Mouse (Mus musculus) 3T3-L1 (cell line): ENCODE measurements at regions not wholly inside any gene's neighbourhood (a gene's known extent, or its start where the extent isn't known, plus 50 kb on each side); places are given as distances from the start of the nearest gene placed in this dataset.

Experiments
- DNase-seq: peaks from one replicate; pipeline ENCODE4 v3.0.0-alpha.2; 2015; ENCODE audit warnings: low read depth, low spot score

GRCm38 (mm10) chr3:121618561-121618960, 52.0 kb upstream of the 4930432M17Rik start:
- no peak for DNase-seq

DNA sequence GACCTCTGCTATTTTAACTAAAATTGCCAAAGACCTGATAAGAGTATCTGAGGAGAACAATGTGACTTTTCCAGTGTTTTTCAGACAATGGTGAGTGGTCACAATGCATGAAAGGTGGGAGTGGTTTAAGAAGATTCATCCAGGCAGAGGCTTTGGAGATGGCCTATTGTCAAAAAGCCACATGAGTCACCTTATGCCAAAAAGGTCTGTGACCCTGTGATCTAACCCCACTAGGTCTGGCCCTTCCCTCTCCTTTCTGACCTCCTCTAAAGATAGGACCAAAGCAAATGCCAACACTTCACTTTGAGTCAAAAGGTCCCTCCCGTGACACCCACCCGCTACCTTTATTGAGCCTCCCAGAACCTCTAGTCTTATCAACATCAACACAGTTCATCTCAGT, 52.4 kb upstream of the 4930432M17Rik start:
- peak; percentile 39 for DNase-seq

- peak; percentile 91 for DNase-seq
These were observed 53.2 kb upstream of the 4930432M17Rik start for GRCm38 (mm10) chr3:121617351-121617750.

DNA sequence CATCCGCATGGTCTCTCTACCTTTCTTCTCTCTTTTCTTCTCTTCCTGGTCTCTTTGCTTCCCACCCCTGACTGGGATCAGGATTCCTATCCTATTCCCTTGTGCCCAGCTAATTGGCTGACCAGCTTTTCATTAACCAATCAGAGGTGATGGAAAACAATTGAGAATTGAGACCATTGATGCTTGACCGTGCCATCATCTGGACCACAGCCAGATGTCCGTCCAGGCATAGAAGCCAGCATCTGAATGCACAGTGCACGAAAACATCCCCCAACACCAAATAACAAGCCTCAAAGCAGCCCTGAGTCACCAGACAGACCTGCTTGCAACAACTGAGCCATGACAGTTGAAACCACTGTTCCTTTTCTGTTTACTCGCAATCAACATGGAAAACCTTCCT, 54.5 kb upstream of the 4930432M17Rik start:
- peak; percentile 42 for DNase-seq

- DNase-seq: no peak
These were observed 55.8 kb upstream of the 4930432M17Rik start for GRCm38 (mm10) chr3:121614741-121615140.

DNA sequence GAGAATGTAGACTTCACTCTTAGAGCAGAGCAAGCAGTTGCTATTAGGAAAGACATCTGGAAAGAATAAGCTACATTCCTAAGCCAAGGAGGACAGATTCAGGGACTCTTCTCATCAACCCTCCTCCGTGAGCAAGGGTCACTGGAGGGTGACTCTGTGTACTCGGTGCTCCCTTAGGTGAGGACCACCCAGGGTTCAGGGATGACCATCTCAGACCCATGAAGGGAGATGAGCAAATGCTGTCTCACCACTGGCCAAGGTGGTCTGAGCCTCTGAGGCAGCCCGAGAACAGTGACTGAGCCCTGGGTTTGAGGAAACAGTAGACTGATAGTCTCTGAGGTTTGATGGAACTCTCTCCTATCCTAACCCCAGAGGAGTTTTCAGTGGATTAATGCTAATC, 57.3 kb upstream of the 4930432M17Rik start:
- DNase-seq: peak; percentile 32

- DNase-seq: peak; percentile 48
These were observed 60.7 kb upstream of the 4930432M17Rik start for GRCm38 (mm10) chr3:121609845-121610244.

- peak; percentile 96 for DNase-seq
These were observed 61.5 kb upstream of the 4930432M17Rik start for GRCm38 (mm10) chr3:121609090-121609489.

DNA sequence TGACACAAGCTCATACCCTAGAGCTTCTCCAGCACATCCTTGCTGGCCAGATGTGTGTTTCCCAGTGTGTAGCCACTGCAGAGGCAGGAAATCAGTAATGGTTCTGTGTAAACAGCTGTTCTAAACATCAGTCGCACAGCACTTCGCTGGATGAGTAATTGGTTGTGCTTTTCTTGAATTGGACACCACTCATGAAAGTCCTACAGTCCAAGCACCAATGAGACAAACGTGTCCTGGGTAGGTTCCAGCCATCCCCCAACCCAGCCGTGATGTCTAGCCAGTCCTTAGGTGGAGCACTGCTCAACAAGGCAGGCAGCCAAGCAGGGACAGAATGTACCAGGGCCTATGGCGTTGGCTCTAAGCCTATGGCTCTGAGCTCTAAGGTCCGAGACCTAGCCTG, 65.8 kb upstream of the 4930432M17Rik start:
- peak; percentile 75 for DNase-seq

- DNase-seq: peak; percentile 86
These were observed 66.5 kb upstream of the 4930432M17Rik start for GRCm38 (mm10) chr3:121604081-121604480.

DNA sequence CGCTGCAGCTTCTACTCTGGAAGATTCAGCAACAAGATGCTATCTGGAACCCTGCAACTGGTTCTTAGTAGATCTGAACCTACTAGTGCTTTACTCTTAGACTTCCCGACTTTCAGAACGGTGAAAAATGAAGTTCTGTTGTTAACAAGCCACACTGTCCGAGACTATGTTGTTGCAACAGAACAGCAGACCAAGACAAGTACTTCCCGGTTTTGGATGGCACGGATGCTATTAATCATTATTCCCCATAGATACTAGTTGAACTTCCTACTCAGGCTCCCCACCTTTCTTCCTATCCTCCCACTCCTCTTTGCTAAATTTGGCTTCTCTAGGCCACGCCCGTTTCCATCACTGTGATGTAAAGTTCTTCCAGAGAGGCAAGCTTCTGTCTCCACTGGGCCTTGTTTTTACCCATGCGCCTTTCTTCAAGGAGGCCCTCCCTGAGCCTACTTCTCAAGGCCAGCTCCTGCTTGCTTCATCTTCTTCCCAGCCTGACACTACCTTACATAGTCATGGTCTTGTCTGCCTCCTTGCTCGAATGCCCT, 67.7 kb upstream of the 4930432M17Rik start:
- no peak for DNase-seq

- peak; percentile 94 for DNase-seq
These were observed 68.4 kb upstream of the 4930432M17Rik start for GRCm38 (mm10) chr3:121602082-121602561.

- no peak for DNase-seq
These were observed 68.6 kb upstream of the Slc44a3 start for GRCm38 (mm10) chr3:121600841-121601240.

- no peak for DNase-seq
These were observed 68.2 kb upstream of the Slc44a3 start for GRCm38 (mm10) chr3:121600388-121600787.

GRCm38 (mm10) chr3:121597988-121598387, 65.8 kb upstream of the Slc44a3 start:
- DNase-seq: peak; percentile 83

DNA sequence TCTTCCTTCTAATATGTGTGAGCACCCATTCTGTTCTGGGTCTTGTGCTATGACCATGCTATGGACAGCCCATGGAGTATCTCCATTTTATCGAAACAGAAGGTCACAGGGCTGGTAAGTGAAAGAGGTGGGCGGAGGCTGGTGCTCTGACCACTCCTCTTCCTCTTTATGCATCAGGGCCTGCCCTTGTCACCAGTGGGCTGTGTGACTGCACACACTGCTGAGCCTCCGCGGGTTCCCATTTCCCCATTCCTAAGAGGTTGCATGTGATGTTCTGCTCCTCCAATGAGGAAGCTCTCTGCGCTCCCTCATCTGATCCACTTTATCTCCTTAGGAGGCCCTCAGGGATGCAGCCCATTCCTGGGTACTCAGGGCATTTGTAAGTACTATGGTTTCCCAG, 65.0 kb upstream of the Slc44a3 start:
- no peak for DNase-seq

- DNase-seq: no peak
These were observed 62.4 kb upstream of the Slc44a3 start for GRCm38 (mm10) chr3:121594580-121594979.

DNA sequence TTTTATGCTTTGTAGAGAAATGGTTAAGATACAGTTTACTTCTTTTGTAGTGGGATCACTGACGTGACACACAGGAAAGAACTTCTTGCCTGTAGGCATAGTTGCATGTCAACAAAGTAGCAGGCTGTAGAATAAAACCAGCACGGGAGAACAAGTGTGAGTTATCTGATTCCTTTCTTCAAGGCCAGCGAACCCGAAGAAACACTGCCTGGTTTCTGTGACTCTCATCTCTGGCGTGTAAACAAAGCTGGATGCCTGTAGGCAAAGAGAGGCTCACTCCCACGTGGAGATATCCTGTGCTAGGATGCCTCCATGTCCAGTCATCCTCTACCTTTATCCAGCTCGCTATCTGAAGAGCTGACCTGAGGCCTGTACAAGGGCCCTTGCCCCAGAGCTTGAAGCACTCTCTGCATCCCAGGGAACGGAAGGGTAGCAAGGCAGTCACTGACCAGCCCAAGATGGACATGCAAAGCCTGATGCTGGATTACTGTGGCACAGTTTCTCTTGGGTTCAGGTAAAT, 61.5 kb upstream of the Slc44a3 start:
- peak; percentile 47 for DNase-seq

GRCm38 (mm10) chr3:121593143-121593542, 60.9 kb upstream of the Slc44a3 start:
- DNase-seq: no peak

DNA sequence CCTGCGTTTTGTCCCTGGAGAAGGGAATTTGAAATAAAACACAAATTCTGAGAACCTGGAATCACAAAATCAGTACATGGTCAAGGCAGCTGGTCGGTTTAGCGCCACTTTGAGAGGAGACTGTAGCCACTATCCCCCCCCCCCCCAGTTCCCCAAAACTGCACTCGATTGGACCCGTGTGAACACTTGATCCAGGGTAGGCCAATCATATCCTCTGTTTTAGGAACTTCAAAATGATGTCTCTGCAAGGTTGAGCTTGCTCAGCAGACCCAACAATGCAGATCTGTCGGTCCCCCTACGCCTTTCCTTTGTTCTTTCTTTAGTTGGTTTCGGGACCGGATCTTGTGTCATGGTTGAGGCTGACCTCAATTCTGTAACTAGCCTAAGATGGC, 57.3 kb upstream of the Slc44a3 start:
- DNase-seq: no peak

GRCm38 (mm10) chr3:121588737-121589493, 56.7 kb upstream of the Slc44a3 start:
- DNase-seq: peak; percentile 99

- peak; percentile 63 for DNase-seq
These were observed 53.1 kb upstream of the Slc44a3 start for GRCm38 (mm10) chr3:121585306-121585705.

DNA sequence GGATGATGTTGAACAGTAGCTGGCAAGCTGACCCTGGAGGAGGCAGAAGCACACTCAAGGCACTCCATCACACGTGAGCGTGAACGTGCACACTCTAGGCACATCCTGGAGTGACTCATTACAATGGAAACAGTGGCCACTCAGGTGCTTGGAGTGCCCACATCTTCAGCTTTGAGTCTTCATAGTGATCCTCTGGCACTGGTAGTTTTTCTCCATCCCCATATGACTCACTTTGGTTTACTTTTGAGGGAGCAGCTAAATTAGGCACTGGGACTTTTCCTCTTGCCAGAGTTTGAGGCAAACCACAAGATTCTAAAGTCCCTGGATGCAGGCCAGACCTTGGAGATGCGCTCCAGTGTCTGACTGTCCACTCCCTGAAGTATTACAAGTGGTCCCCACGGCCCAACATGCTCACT, 52.5 kb upstream of the Slc44a3 start:
- peak; percentile 99 for DNase-seq
